Mouse (Mus musculus) bone marrow macrophage, adult 2 months (primary cell): ENCODE results near the gene Srl.

Experiments used
- CTCF ChIP-seq: IDR thresholded peaks from 2 replicates; pipeline ENCODE4 v1.5.1; 2012; ENCODE audit warnings: low read depth, mild to moderate bottlenecking, low read length, moderate library complexity
- POLR2A ChIP-seq: IDR thresholded peaks from 2 replicates; pipeline ENCODE4 v1.6.1; 2012; ENCODE audit warnings: mild to moderate bottlenecking, low read depth, low read length, borderline replicate concordance

GRCm38 (mm10) chr16:4559715-4560144 is 18.1 kb upstream of the Srl start, which contains the start of gene Tfap4:
- TF ChIP-seq CTCF (no peak; the same call in 1 of the 2 replicates), POLR2A (no peak)
